Mouse (Mus musculus): ENCODE results near the gene Hhatl. TPM values are rescaled to one million over a fixed set of nuclear protein-coding genes. Genes with fewer than 3 reads are reported as not detected.
A peak's percentile ranks its signal among the peaks of the same experiment; 100 is the strongest.

The Hhatl gene
- total RNA-seq, 2 experiments from 2014 or later: 101 to 127 TPM

GRCm38 (mm10) chr9:121808511-121808910, 16.2 kb upstream of the Hhatl start:
- intact Hi-C loops (cut with DNase I): no loop called here
- DNase-seq: no peak

DNA sequence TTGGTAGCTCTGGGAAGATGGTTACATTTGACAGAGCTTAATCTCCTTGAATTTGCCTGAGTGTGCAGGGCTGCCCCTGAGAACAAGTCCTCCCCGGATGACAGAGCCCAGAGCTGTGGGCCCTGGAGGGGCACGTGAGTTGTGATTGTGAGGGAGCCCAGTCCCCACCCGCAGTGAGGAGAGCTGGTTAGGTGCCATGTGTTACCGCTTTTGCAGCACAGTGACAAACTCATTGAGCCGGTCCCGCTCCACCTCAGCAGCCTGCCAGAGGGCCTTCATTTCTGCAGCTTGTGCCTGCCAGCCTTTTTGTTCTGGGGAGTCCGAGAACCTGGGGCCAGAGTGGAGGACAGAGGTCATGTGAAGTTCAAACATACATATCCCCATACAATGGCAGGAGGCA, 15.6 kb upstream of the Hhatl start:
- DNase-seq: no peak
- intact Hi-C loops (cut with DNase I): no loop called here

DNA sequence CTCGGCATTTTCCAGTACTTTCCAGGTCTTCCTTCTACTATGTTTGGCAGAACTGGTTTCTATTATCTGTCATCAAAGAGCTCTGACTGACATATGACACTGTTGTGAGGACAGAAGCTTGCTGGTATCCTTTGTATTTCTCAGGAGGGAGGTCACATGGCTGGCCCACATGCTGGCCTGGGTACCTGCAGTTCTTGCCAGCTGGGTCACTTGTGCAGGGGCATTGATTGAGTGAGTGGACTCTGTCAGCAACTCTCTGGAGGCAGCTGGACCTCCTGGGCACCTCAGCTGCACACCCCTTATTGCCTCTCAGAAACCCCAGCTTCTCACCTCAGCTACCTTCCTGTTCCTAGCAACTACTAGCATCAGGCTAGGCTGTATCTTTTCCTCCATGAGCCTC, 15.2 kb upstream of the Hhatl start:
- intact Hi-C loops (cut with DNase I): no loop called here
- no peak for DNase-seq

GRCm38 (mm10) chr9:121802747-121803146, 10.4 kb upstream of the Hhatl start:
- intact Hi-C loops (cut with DNase I): no loop called here
- DNase-seq: no peak

- intact Hi-C loops (cut with DNase I): no loop called here
- DNase-seq: no peak
Observed at GRCm38 (mm10) chr9:121798887-121799520, 6.7 kb upstream of the Hhatl start.

- DNase-seq: no peak
Observed at GRCm38 (mm10) chr9:121797722-121798121, 5.4 kb upstream of the Hhatl start.

DNA sequence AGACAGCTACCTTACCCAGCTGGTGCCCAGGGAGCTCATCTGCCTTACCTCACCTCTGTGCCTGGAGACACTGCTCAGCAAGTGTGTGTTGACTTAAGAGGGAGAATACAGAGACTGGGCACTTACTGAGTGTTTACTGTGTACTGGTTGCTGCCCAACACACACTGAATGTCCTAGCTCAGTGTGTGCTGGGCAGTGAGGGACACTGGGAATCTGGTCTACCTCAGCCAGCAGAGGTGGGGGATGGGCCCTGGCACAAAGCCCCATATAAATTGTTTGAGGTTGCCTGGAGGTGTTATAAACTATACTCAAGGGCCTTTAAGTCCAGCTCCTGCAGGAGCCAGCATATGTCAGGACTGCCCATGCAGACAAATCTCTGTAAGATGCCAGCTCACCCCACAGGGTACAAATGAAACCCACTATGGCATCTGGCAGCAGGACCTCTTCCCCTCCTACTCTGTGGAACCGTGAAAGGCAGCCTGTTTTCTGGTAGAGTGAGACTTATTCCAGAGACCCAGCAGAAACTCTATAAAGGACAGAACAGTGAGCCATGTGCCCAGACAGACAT, 2.7 kb upstream of the Hhatl start:
- intact Hi-C loops (cut with DNase I): no loop called here
- DNase-seq: peak; percentile 62

More at GRCm38 (mm10) chr9:121797722-121798121, 5.4 kb upstream of the Hhatl start:
- intact Hi-C loops (cut with DNase I): no loop called here

GRCm38 (mm10) chr9:121791206-121791605, 1.1 kb downstream of the Hhatl start:
- peak; percentile 72 to 78 for DNase-seq

GRCm38 (mm10) chr9:121786359-121786758, 5.9 kb downstream of the Hhatl start:
- intact Hi-C loops (cut with DNase I): no loop called here
- no peak for DNase-seq

More at GRCm38 (mm10) chr9:121791206-121791605, 1.1 kb downstream of the Hhatl start:
- intact Hi-C loops (cut with DNase I): no loop called here

DNA sequence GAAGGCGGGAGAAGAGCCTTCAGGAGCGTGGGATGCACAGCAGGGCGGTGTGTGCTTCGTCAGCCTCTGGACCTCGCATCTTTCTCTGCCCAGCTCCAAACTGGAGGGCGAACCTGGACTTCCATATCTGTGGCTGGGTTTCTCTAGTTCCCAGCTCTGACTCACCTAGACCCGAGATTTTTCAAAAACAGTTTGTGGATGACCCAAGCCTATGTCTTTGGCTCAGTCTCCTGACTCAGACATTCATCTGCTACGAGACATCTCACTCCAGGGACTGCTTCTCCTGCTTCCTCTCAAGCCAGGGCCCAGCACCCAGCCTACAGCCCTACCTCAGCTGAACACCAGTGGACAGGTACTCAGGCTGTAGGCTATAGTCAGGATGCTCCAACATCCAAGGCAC, 7.0 kb downstream of the Hhatl start:
- intact Hi-C loops (cut with DNase I): no loop called here
- no peak for DNase-seq

GRCm38 (mm10) chr9:121784801-121785200, 7.5 kb downstream of the Hhatl start:
- intact Hi-C loops (cut with DNase I): no loop called here
- DNase-seq: no peak

DNA sequence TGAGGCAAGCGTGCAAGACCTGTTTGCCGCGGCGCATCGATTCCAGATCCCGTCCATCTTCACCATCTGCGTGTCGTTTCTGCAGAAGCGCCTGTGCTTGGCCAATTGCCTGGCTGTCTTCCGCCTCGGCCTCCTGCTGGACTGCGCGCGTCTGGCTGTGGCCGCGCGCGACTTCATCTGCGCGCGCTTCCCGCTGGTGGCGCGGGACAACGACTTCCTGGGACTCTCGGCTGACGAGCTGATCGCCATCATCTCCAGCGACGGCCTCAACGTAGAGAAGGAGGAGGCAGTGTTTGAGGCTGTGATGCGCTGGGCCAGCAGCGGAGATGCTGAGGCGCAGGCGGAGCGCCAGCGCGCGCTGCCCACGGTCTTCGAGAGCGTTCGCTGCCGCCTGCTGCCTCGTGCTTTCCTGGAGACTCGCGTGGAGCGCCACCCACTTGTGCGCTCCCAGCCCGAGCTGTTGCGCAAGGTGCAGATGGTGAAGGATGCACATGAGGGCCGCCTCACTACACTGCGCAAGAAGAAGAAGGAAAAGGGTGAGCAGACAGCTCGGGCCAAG, 14.2 kb downstream of the Hhatl start:
- DNase-seq: peak in 1 of 2 experiments; percentile 37
- intact Hi-C loops (cut with DNase I): no loop called here

GRCm38 (mm10) chr9:121777484-121778065, 14.7 kb downstream of the Hhatl start, which contains the start of gene Klhl40:
TSS of gene Klhl40 (plus strand) at chr9:121777607.
- DNase-seq: peak in 1 of 2 experiments; percentile 28
- intact Hi-C loops (cut with DNase I): no loop called here

DNA sequence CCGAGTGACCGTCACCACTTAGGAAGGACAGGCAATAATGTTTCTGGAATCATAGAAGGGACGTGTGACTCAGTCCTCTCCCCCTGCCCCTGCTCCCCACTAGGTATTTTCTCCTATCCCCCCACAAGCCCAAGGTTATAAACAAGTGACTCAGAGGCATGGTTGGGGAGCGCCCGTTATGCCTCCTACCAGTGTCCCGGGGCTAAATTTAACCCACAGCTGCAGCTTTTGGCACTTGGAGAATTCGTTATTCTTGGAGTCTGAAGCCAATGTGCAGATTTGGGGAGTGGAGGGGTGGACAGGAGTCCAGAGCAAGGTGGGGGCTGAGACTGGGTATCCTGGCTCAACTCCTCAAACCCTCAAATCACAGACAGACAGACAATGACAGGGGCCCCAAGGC, 15.8 kb downstream of the Hhatl start:
- peak in 1 of 2 experiments; percentile 30 for DNase-seq
- intact Hi-C loops (cut with DNase I): no loop called here

DNA sequence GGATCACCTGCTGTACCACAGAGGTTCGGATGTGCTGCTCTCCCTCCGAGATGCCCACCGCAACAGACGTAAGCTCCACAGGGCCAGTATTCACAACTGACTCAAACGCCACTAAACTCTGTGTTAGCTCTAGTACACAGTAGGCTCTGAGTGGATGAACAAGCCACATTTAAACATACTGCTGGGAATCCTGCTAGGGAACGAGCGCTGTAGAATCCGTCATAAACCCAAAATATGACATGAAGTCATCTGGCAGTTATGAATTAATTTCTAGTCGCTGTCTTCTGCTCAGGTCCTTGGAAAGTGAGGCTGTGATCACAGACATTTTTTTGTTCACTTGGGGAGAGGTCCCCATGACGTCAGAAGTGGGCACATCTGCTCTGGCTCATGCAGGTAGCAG, 16.4 kb downstream of the Hhatl start:
- no peak for DNase-seq
- intact Hi-C loops (cut with DNase I): no loop called here

DNA sequence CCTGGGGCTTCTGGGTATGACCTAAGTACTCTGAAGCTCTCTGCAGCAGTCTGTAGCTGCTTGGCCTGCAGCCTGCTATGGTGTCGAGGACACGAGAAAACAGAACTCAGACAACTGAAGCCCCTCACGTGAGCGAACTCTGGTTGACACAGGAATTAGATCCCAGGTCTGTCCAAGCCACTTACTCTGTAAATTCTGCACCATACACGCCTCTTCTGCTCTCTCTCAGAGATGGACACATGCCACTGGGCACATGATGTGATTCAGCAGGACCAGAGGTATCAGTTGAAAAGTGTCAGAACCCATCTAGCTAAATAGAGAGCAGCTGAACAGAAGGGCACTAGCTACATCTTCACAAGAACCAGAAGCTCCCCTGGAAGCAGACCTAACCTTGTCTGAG, 19.9 kb downstream of the Hhatl start:
- no peak for DNase-seq
- intact Hi-C loops (cut with DNase I): no loop called here

DNA sequence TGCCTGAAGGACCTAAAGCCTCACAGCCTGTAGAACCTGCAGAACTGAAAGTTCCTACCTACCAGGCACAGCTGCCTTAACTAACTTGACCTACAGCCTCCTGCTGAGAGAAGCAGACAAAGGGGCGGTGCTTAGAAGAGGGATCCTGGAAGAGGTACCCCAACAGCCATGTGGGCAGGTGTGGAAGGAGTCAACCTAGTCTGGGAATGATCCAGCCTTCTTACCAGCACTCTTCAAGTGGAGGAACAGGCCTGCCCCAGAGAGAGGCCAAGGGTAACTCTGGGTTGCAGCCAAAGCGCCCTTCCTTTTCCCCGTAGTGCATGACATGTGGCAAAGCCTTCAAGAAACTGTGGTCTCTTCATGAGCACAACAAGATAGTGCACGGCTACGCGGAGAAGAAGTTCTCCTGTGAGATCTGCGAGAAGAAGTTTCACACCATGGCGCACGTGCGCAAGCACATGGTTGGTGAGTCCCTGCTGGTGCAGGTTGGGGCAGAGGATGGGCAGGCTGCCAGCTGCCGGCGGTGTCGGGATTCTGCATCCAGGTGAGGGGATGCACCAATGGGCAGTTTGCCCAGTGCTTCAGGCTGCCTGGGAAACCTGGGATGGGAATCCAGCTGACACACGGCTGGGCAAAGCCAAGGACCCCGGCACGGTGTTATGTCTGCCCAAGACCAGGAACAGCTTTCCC, 27.0 kb downstream of the Hhatl start:
- intact Hi-C loops (cut with DNase I): no loop called here
- no peak for DNase-seq

DNA sequence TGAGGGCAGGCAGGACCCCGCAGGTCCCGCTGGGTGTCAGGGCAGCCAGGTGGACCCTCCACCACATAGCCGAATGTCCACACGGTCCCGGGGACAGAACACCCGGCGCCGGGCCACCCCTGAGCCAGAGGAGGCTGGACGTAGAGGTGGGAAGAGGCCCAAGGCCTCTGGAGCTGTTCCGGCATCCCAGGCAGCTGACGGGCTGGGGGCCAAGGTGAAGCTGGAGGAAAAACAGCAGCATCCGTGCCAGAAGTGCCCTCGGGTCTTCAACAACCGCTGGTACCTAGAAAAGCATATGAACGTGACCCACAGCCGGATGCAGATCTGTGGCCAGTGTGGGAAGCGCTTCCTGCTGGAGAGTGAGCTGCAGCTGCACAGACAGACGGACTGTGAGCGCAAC, 28.6 kb downstream of the Hhatl start:
- DNase-seq: peak; percentile 61 to 64
- intact Hi-C loops (cut with DNase I): no loop called here

- DNase-seq: no peak
- intact Hi-C loops (cut with DNase I): no loop called here
Observed at GRCm38 (mm10) chr9:121762761-121763160, 29.5 kb downstream of the Hhatl start.

DNA sequence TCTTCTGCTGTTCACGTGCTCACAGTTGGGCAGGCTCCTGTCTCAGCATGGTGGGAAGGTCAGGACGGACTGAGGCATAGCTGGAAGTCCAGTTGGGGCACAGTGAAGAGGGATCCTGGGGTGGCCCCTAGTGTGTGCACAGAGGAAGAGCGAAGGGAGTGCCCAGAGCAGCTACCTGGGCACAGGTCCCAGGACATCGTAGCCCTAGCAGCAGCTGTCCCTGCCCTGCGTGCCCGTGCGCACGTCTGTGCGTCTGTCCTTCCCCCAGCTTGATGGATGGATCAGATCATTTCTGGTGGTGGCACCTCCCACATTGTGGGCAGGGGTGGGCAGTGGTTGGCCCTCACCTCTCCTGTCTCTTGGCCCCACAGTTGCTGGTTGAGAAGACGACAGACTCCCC, 30.1 kb downstream of the Hhatl start:
- intact Hi-C loops (cut with DNase I): no loop called here
- DNase-seq: no peak

DNA sequence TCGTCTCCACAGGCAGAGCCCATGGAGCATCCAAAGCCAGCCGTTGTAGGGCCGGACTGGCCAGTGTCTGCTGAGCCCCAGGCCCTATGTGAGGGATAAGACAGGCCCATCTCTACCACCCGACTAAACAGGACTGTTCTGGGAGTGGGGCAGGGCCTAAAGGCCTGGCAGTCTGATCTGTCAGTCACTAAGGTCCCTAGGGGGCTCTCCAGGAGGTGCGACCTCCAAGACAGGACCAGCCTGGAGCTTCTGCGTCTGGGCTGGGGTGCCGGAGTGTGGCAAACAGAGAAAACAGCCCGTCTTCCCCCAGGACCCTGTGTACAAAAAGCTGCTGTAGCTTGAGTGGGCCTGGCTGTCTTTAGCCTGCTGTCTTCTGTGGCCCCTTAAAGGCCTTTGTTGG, 30.5 kb downstream of the Hhatl start:
- no peak for DNase-seq
- intact Hi-C loops (cut with DNase I): no loop called here
